Mouse (Mus musculus): ENCODE data around the gene Pde4b. TPM values are rescaled to one million over a fixed set of nuclear protein-coding genes. Genes with fewer than 3 reads are reported as not detected.

The Pde4b gene
- polyA plus RNA-seq, 1 experiment from 2014 or later: 14.6 TPM

GRCm38 (mm10) chr4:102413101-102413500 lies 325.8 kb downstream of the Pde4b start:
- no peak for ATAC-seq (replicated peaks; ENCODE audit: low FRiP score, low TSS enrichment, low read depth)
- H3K27ac ChIP-seq (ENCODE audit: low read depth): no peak overlapping the region

GRCm38 (mm10) chr4:102413794-102414193 lies 326.5 kb downstream of the Pde4b start:
- DNase-seq (ENCODE audit: low spot score) (no peak), ATAC-seq (replicated peaks; ENCODE audit: low FRiP score, low TSS enrichment, low read depth) (no peak)
- Histone ChIP-seq H3K9me3 (ENCODE audit: control insufficient read depth, low read length) (no peaks in the 10 kb centered on the region), H3K4me3 (ENCODE audit: low read depth, low read length) (no peak overlapping the region), H3K27me3 (replicated peaks; ENCODE audit: control insufficient read depth, insufficient read depth, low read length) (no peaks in the 10 kb centered on the region), H3K27ac (ENCODE audit: low read depth) (no peak overlapping the region), H3K9ac (ENCODE audit: low read length) (no peak overlapping the region), H3K36me3 (ENCODE audit: control insufficient read depth, insufficient read depth, low read length) (no peaks in the 10 kb centered on the region), H3K4me1 (replicated peaks; ENCODE audit: control insufficient read depth, insufficient read depth, low read length) (peaks cover 4% of the 10 kb centered on the region; the same call in 1 of the 2 replicates), H3K4me2 (ENCODE audit: low read length) (no peak overlapping the region)
- WGBS: 32% methylated on average over 4 of the region's 4 CpGs

More at GRCm38 (mm10) chr4:102413101-102413500, 325.8 kb downstream of the Pde4b start:
- WGBS: 81% methylated on average over 2 of the region's 2 CpGs
- H3K27me3 ChIP-seq (replicated peaks; ENCODE audit: control insufficient read depth, insufficient read depth, low read length): no peaks in the 10 kb centered on the region
- H3K36me3 ChIP-seq (ENCODE audit: control insufficient read depth, insufficient read depth, low read length): no peaks in the 10 kb centered on the region
- H3K9me3 ChIP-seq (ENCODE audit: control insufficient read depth, low read length): no peaks in the 10 kb centered on the region
- H3K4me1 ChIP-seq (replicated peaks; ENCODE audit: control insufficient read depth, insufficient read depth, low read length): peaks cover 6% of the 10 kb centered on the region; the same call in 1 of the 2 replicates
- DNase-seq (ENCODE audit: low spot score): no peak
- no peak overlapping the region for H3K4me2 ChIP-seq (ENCODE audit: low read length)
- no peak overlapping the region for H3K4me3 ChIP-seq (ENCODE audit: low read depth, low read length)
- no peak overlapping the region for H3K9ac ChIP-seq (ENCODE audit: low read length)

- H3K4me2 ChIP-seq (ENCODE audit: low read length): no peak overlapping the region
- no peak for DNase-seq (ENCODE audit: low spot score)
- no peak overlapping the region for H3K9ac ChIP-seq (ENCODE audit: low read length)
- no peaks in the 10 kb centered on the region for H3K36me3 ChIP-seq (ENCODE audit: control insufficient read depth, insufficient read depth, low read length)
- H3K9me3 ChIP-seq (ENCODE audit: control insufficient read depth, low read length): no peaks in the 10 kb centered on the region
- H3K4me3 ChIP-seq (ENCODE audit: low read depth, low read length): no peak overlapping the region
- H3K27me3 ChIP-seq (replicated peaks; ENCODE audit: control insufficient read depth, insufficient read depth, low read length): no peaks in the 10 kb centered on the region
- no peaks in the 10 kb centered on the region for H3K4me1 ChIP-seq (replicated peaks; ENCODE audit: control insufficient read depth, insufficient read depth, low read length)
- no peak for ATAC-seq (replicated peaks; ENCODE audit: low FRiP score, low TSS enrichment, low read depth)
- H3K27ac ChIP-seq (ENCODE audit: low read depth): no peak overlapping the region
- WGBS: 81% methylated on average over 4 of the region's 4 CpGs
Observed at GRCm38 (mm10) chr4:102414610-102415009, 327.3 kb downstream of the Pde4b start.

- peak overlapping the region; percentile 45; the same call in 1 of the 2 replicates for H3K9ac ChIP-seq (ENCODE audit: low read length)
Observed at GRCm38 (mm10) chr4:102420794-102421397, 333.6 kb downstream of the Pde4b start.

DNA sequence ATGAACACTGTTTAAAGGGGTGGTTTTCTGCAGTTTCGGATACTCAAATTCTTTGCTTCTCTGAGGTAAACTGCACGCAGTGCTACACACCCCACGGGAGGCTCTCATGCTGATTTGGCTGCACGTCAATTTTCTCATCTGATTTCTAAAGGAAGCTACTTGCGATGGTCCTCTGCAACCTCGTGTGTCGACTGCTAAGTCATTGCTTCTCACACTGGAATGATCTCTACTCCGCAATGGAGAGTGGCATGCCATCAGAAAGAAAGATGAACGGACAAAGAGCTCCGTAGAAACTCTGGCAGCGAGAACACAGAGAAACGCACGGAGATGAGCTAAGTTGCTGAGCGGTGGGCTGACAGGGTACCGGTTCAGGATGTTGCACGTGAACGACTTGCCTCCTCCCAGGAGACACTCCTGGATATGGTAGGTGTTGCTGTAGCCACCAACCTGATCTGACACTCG lies 334.1 kb downstream of the Pde4b start:
- Histone ChIP-seq H3K9ac (ENCODE audit: low read length) (peak overlapping the region; percentile 45; the same call in 1 of the 2 replicates), H3K27me3 (replicated peaks; ENCODE audit: control insufficient read depth, insufficient read depth, low read length) (no peaks in the 10 kb centered on the region), H3K27ac (ENCODE audit: low read depth) (no peak overlapping the region), H3K36me3 (ENCODE audit: control insufficient read depth, insufficient read depth, low read length) (no peaks in the 10 kb centered on the region), H3K4me1 (replicated peaks; ENCODE audit: control insufficient read depth, insufficient read depth, low read length) (0 out of 2 replicates have a peak, but pooled peaks cover 5% of the 10 kb centered on the region), H3K9me3 (ENCODE audit: control insufficient read depth, low read length) (no peaks in the 10 kb centered on the region), H3K4me3 (ENCODE audit: low read depth, low read length) (peak overlapping the region; percentile 16; the same call in 1 of the 2 replicates), H3K4me2 (ENCODE audit: low read length) (peak overlapping the region; percentile 45)
- no peak for ATAC-seq (replicated peaks; ENCODE audit: low FRiP score, low TSS enrichment, low read depth)
- no peak for DNase-seq (ENCODE audit: low spot score)
- 47% methylated on average over 18 of the region's 18 CpGs for WGBS

More at GRCm38 (mm10) chr4:102420794-102421397, 333.6 kb downstream of the Pde4b start:
- Histone ChIP-seq H3K27ac (ENCODE audit: low read depth) (no peak overlapping the region), H3K36me3 (ENCODE audit: control insufficient read depth, insufficient read depth, low read length) (no peaks in the 10 kb centered on the region), H3K27me3 (replicated peaks; ENCODE audit: control insufficient read depth, insufficient read depth, low read length) (no peaks in the 10 kb centered on the region), H3K4me3 (ENCODE audit: low read depth, low read length) (peak overlapping the region; percentile 16; the same call in 1 of the 2 replicates), H3K4me2 (ENCODE audit: low read length) (peak overlapping the region; percentile 45), H3K9me3 (ENCODE audit: control insufficient read depth, low read length) (no peaks in the 10 kb centered on the region), H3K4me1 (replicated peaks; ENCODE audit: control insufficient read depth, insufficient read depth, low read length) (0 out of 2 replicates have a peak, but pooled peaks cover 5% of the 10 kb centered on the region)
- WGBS: 33% methylated on average over 11 of the region's 11 CpGs
- DNase-seq (ENCODE audit: low spot score) (no peak), ATAC-seq (replicated peaks; ENCODE audit: low FRiP score, low TSS enrichment, low read depth) (no peak)

DNA sequence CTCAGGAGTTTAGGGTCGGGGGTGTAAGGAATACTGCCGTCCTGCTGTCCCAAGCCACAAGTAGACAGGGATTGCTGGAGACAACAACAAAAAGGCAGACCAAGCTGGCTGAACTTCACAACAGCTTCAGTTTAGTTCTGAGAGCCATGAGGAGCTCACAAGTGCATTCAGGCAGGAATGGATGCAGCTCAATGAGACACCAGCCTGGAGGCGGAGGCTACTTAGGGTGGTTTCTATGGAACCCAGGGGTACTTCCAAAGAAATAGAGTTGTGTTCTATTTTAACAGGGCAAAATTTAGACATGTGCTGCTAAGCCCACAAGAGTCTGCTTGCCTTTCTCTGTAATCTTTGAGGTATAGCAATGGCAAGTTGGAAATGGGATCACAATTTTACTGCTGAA lies 336.8 kb downstream of the Pde4b start:
- Histone ChIP-seq H3K9me3 (ENCODE audit: control insufficient read depth, low read length) (no peaks in the 10 kb centered on the region), H3K4me3 (ENCODE audit: low read depth, low read length) (no peak overlapping the region), H3K4me1 (replicated peaks; ENCODE audit: control insufficient read depth, insufficient read depth, low read length) (peaks cover 5% of the 10 kb centered on the region; the same call in 1 of the 2 replicates), H3K27me3 (replicated peaks; ENCODE audit: control insufficient read depth, insufficient read depth, low read length) (no peaks in the 10 kb centered on the region), H3K9ac (ENCODE audit: low read length) (no peak overlapping the region), H3K4me2 (ENCODE audit: low read length) (no peak overlapping the region), H3K36me3 (ENCODE audit: control insufficient read depth, insufficient read depth, low read length) (no peaks in the 10 kb centered on the region), H3K27ac (ENCODE audit: low read depth) (no peak overlapping the region)
- 85% methylated on average over 3 of the region's 3 CpGs for WGBS
- DNase-seq (ENCODE audit: low spot score): no peak
- no peak for ATAC-seq (replicated peaks; ENCODE audit: low FRiP score, low TSS enrichment, low read depth)

DNA sequence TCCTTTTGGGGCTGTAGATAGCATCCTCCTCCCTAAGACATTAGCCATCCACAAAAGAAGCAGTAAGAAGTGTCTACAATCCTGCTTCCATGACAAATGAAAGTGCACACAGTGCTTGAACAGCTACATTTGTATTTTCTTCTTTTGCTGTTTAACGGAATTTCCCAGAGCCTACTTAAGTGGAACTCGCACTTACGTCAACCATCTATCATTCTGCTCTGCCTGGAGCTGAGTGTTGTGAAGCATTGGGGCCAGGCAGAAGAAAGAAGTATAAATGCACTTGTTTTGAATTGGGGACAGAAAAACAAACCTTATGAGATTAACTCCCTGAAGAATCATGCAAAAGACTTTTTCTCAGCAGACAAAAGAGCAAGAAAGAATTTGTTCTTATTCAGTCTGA lies 338.1 kb downstream of the Pde4b start:
- H3K4me3 ChIP-seq (ENCODE audit: low read depth, low read length): no peak overlapping the region
- no peaks in the 10 kb centered on the region for H3K27me3 ChIP-seq (replicated peaks; ENCODE audit: control insufficient read depth, insufficient read depth, low read length)
- H3K9me3 ChIP-seq (ENCODE audit: control insufficient read depth, low read length): no peaks in the 10 kb centered on the region
- DNase-seq (ENCODE audit: low spot score) (no peak), ATAC-seq (replicated peaks; ENCODE audit: low FRiP score, low TSS enrichment, low read depth) (no peak)
- H3K4me1 ChIP-seq (replicated peaks; ENCODE audit: control insufficient read depth, insufficient read depth, low read length): peaks cover 15% of the 10 kb centered on the region
- H3K27ac ChIP-seq (ENCODE audit: low read depth): no peak overlapping the region
- H3K4me2 ChIP-seq (ENCODE audit: low read length): no peak overlapping the region
- no peaks in the 10 kb centered on the region for H3K36me3 ChIP-seq (ENCODE audit: control insufficient read depth, insufficient read depth, low read length)
- H3K9ac ChIP-seq (ENCODE audit: low read length): no peak overlapping the region
- 36% methylated on average over 3 of the region's 3 CpGs for WGBS

DNA sequence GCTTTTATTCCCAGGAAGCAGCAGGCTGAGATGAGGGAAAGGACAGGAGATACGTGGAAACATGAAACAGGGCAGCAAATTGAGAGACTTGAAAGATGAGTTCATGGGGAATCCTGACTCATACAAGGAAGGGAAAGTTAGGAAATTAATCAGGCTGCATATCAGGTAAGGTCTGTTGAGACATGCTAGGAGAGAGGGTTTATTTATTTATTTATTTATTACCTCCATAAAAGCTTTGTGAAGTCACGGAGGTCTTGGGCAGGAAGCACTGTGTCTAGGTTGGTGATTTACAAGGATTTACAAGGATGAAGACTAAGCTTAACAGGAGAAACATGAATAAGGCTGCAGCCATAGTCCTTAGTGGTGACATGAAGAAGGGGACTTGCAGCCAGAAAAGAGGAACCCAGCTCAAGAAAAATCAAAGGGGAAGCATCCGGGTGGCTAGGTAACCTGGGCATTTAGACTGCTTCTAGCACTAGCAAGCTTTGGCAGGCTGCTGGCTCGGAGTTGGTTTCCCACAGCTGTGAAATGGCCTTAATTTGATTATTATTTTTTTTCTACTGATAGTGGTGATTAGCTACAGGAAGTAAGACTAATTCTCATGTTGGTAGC lies 342.5 kb downstream of the Pde4b start:
- Histone ChIP-seq H3K9me3 (ENCODE audit: control insufficient read depth, low read length) (no peaks in the 10 kb centered on the region), H3K4me1 (replicated peaks; ENCODE audit: control insufficient read depth, insufficient read depth, low read length) (peaks cover 17% of the 10 kb centered on the region), H3K4me3 (ENCODE audit: low read depth, low read length) (no peak overlapping the region), H3K27me3 (replicated peaks; ENCODE audit: control insufficient read depth, insufficient read depth, low read length) (no peaks in the 10 kb centered on the region), H3K36me3 (ENCODE audit: control insufficient read depth, insufficient read depth, low read length) (no peaks in the 10 kb centered on the region), H3K27ac (ENCODE audit: low read depth) (peak overlapping the region; percentile 43; the same call in 1 of the 2 replicates), H3K9ac (ENCODE audit: low read length) (no peak overlapping the region), H3K4me2 (ENCODE audit: low read length) (no peak overlapping the region)
- 24% methylated on average over 4 of the region's 4 CpGs for WGBS
- ATAC-seq (replicated peaks; ENCODE audit: low FRiP score, low TSS enrichment, low read depth) (peak; percentile 62; the same call in 1 of the 2 replicates), DNase-seq (ENCODE audit: low spot score) (no peak)

All from intestine, embryonic 14.5 days (tissue).